Mouse (Mus musculus): ENCODE results near the gene Prkar1a. TPM values are rescaled to one million over a fixed set of nuclear protein-coding genes. Genes with fewer than 3 reads are reported as not detected.

The Prkar1a gene
- polyA plus RNA-seq, 1 experiment from 2014 or later: 328 TPM

DNA sequence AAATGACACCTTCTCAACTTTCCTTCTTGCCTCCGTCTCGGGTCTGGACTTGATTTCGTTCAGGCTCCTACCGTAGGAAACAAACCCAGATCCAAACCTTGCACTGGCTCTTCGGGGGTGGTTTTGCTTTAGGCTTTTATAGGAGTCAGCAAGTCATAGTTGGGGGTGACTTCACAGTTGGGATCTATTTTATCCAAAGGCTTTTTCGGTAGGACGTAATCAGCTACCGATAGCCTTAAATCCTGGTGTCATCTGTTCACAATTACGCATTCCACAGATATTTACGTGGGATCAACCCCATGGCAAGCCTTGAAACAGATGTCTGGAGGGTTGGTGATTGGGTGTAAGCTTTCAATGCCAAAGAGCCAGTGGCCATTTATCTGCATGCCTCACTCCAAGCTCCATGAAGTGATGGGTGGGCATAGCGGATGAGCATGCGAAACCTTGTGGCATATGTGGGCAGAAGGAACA lies 66.1 kb downstream of the Prkar1a start:
- Histone ChIP-seq H3K9ac (ENCODE audit: low read length) (no peak overlapping the region), H3K27me3 (replicated peaks; ENCODE audit: control insufficient read depth, insufficient read depth, low read length) (no peaks in the 10 kb centered on the region), H3K36me3 (ENCODE audit: control insufficient read depth, insufficient read depth, low read length) (no peaks in the 10 kb centered on the region), H3K9me3 (ENCODE audit: control insufficient read depth, low read length) (no peaks in the 10 kb centered on the region), H3K4me1 (replicated peaks; ENCODE audit: control insufficient read depth, insufficient read depth, low read length) (no peaks in the 10 kb centered on the region), H3K27ac (ENCODE audit: low read depth) (no peak overlapping the region), H3K4me2 (ENCODE audit: low read length) (no peak overlapping the region), H3K4me3 (ENCODE audit: low read depth, low read length) (no peak overlapping the region)
- ATAC-seq (replicated peaks; ENCODE audit: low FRiP score, low TSS enrichment, low read depth) (no peak), DNase-seq (ENCODE audit: low spot score) (no peak)
- WGBS: 89% methylated on average over 12 of the region's 12 CpGs

DNA sequence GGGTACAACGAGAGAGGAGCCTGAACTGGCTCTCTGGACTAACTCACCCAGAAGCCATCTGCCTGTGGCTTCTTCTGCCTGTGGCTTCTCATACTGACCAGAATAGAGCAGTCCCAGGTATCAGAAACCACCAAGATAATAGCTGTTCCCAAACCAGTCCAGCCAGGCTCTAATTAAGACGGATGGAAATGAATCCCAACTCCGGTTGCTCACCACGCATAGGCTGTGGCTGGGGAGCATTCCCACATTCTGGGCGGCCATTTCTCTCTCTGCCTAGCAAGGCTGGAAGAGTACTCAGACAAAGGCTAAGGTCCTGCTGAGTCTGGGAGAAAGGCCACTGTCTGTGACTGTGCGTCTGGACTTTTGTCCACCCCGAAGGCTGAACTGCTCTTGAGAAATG lies 67.8 kb downstream of the Prkar1a start:
- Histone ChIP-seq H3K27me3 (replicated peaks; ENCODE audit: control insufficient read depth, insufficient read depth, low read length) (no peaks in the 10 kb centered on the region), H3K4me1 (replicated peaks; ENCODE audit: control insufficient read depth, insufficient read depth, low read length) (peaks cover 9% of the 10 kb centered on the region), H3K27ac (ENCODE audit: low read depth) (no peak overlapping the region), H3K36me3 (ENCODE audit: control insufficient read depth, insufficient read depth, low read length) (no peaks in the 10 kb centered on the region), H3K4me3 (ENCODE audit: low read depth, low read length) (no peak overlapping the region), H3K4me2 (ENCODE audit: low read length) (no peak overlapping the region), H3K9ac (ENCODE audit: low read length) (no peak overlapping the region), H3K9me3 (ENCODE audit: control insufficient read depth, low read length) (no peaks in the 10 kb centered on the region)
- no peak for DNase-seq (ENCODE audit: low spot score)
- 71% methylated on average over 7 of the region's 7 CpGs for WGBS
- ATAC-seq (replicated peaks; ENCODE audit: low FRiP score, low TSS enrichment, low read depth): no peak

DNA sequence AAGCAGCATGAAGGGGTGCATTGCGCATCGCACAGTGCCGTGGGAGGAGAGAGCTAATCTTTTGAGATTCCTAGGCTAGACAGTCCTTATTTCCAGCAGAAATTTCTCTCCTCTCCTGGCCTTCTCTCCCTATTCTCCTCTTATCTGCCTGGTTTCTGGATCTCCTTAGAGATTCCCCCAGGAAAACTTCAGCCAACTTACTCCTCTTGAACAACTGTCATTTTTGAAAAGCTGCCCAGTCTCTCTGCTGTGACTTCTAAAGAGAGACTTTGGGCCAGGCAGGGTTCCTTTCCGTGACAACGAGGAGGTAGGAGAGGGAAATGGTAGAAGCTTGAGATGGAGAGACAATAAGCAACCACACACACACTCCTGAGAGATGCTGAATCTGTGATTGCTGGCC lies 68.2 kb downstream of the Prkar1a start:
- Histone ChIP-seq H3K9ac (ENCODE audit: low read length) (no peak overlapping the region), H3K4me2 (ENCODE audit: low read length) (no peak overlapping the region), H3K4me1 (replicated peaks; ENCODE audit: control insufficient read depth, insufficient read depth, low read length) (peaks cover 13% of the 10 kb centered on the region), H3K27me3 (replicated peaks; ENCODE audit: control insufficient read depth, insufficient read depth, low read length) (0 out of 2 replicates have a peak, but pooled peaks cover 3% of the 10 kb centered on the region), H3K36me3 (ENCODE audit: control insufficient read depth, insufficient read depth, low read length) (no peaks in the 10 kb centered on the region), H3K9me3 (ENCODE audit: control insufficient read depth, low read length) (no peaks in the 10 kb centered on the region), H3K27ac (ENCODE audit: low read depth) (no peak overlapping the region), H3K4me3 (ENCODE audit: low read depth, low read length) (no peak overlapping the region)
- 81% methylated on average over 5 of the region's 5 CpGs for WGBS
- DNase-seq (ENCODE audit: low spot score) (no peak), ATAC-seq (replicated peaks; ENCODE audit: low FRiP score, low TSS enrichment, low read depth) (no peak)

DNA sequence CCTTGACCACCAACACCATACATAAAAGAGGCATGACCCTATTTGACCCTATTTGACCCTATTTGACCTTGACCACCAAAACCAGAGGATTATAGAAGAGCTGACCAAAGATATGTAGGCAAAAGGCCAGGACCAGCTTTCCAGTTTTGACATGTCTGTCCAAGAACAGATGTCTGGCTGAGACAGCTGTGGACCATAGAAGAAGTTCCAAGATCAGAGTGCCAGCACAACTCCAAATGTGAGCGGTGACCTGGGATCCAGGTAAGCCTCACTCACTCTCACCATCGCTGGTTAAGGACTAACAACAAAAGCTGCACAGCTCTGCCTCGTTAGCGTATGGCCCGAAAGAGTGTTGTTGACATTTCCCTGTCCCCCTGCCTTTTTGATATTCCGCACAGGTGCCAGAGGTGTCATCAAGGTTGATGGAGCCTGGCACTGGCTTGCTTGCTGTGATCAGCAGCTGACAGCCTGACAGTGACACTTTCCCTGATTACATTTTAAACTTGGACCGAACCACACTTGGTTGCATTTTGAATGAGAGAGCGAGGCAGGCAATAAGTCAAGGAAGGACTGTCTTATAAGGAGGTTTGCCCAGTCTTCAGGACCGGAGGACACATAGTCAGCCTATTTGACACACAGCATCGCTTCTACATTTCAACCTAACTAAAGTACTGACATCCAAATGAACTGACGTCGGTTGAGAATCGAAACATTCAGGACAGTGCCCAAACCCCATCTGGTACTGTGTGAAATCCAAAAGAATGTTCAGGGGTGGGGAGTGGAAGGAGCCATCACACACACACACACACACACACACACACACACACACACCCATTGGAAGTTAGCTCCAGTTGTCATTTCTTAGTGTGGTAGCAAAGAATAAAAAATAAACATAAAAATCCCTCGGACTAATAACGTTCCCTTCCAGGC lies 69.0 kb downstream of the Prkar1a start:
- Histone ChIP-seq H3K27ac (ENCODE audit: low read depth) (no peak overlapping the region), H3K27me3 (replicated peaks; ENCODE audit: control insufficient read depth, insufficient read depth, low read length) (0 out of 2 replicates have a peak, but pooled peaks cover 3% of the 10 kb centered on the region), H3K4me1 (replicated peaks; ENCODE audit: control insufficient read depth, insufficient read depth, low read length) (peaks cover 13% of the 10 kb centered on the region), H3K4me2 (ENCODE audit: low read length) (no peak overlapping the region), H3K36me3 (ENCODE audit: control insufficient read depth, insufficient read depth, low read length) (no peaks in the 10 kb centered on the region), H3K4me3 (ENCODE audit: low read depth, low read length) (no peak overlapping the region), H3K9ac (ENCODE audit: low read length) (no peak overlapping the region), H3K9me3 (ENCODE audit: control insufficient read depth, low read length) (no peaks in the 10 kb centered on the region)
- DNase-seq (ENCODE audit: low spot score): no peak
- ATAC-seq (replicated peaks; ENCODE audit: low FRiP score, low TSS enrichment, low read depth): no peak
- 90% methylated on average over 15 of the region's 15 CpGs for WGBS

Other genes starting within 250 kb of the Prkar1a start
- not detected in 2 replicates for gene 9930022D16Rik, start 235.5 kb upstream of the Prkar1a start, polyA plus RNA-seq (2014; fragmentation: Nextera tagmentation; extraction: Ambion mirVana)
- 41.8 and 43.0 TPM in 2 replicates for gene Amz2, start 223.5 kb upstream of the Prkar1a start, polyA plus RNA-seq (2014; fragmentation: Nextera tagmentation; extraction: Ambion mirVana)
- 2.8 and 3.9 TPM in 2 replicates for gene Arsg, start 176.0 kb upstream of the Prkar1a start, polyA plus RNA-seq (2014; fragmentation: Nextera tagmentation; extraction: Ambion mirVana)
- gene Slc16a6, start 175.8 kb upstream of the Prkar1a start, polyA plus RNA-seq (2014; fragmentation: Nextera tagmentation; extraction: Ambion mirVana): 7.1 and 7.3 TPM in 2 replicates
- 18.0 and 18.2 TPM in 2 replicates for gene Wipi1, start 37.4 kb upstream of the Prkar1a start, polyA plus RNA-seq (2014; fragmentation: Nextera tagmentation; extraction: Ambion mirVana)
- 0.79 and 1.7 TPM in 2 replicates for gene Fam20a, start 72.9 kb downstream of the Prkar1a start, polyA plus RNA-seq (2014; fragmentation: Nextera tagmentation; extraction: Ambion mirVana)
- gene 1700012B07Rik, start 178.6 kb downstream of the Prkar1a start, polyA plus RNA-seq (2014; fragmentation: Nextera tagmentation; extraction: Ambion mirVana): not detected in 2 replicates